ENCODE assay signal across 18 mouse cellular contexts in genomic region chr15:26732366-26732765, GRCm38 (mm10).
"Had no signal": no experiment of that assay in that cellular context is flagged by ENCODE, and none has a peak within 500 bp of the region (broad histone marks: within the 10 kb centered on the region; RNA-seq: fewer than 3 reads in every experiment).

No protein-coding gene starts in this region.

- H3K27ac ChIP-seq: kidney, postnatal 0 days; left cerebral cortex, adult 2 months; liver, embryonic 13.5 days; midbrain, embryonic 12.5 days had no signal

- H3K36me3 ChIP-seq: liver, embryonic 13.5 days; midbrain, embryonic 12.5 days had no signal

- H3K4me2 ChIP-seq: liver, embryonic 13.5 days; midbrain, embryonic 12.5 days had no signal

- H3K4me3 ChIP-seq: layer of hippocampus, adult 2 months; left cerebral cortex, adult 2 months; liver, embryonic 13.5 days; midbrain, embryonic 12.5 days; myocyte had no signal

- DNase-seq: kidney, adult 2 months; kidney, postnatal 25 days; layer of hippocampus, postnatal 36 days; liver, embryonic 13.5 days; lung, adult 2 months; lung, postnatal 14 days; lung, postnatal 4 days; retina, postnatal 1 day; right cerebral cortex, postnatal 25 days; spleen, adult 18-20 months; thymus, adult 18-20 months; thymus, postnatal 36 days had no signal

- H3K27me3 ChIP-seq: liver, embryonic 13.5 days; midbrain, embryonic 12.5 days had no signal

- H3K9me3 ChIP-seq: liver, embryonic 13.5 days; midbrain, embryonic 12.5 days had no signal

- H3K9ac ChIP-seq: liver, embryonic 13.5 days; midbrain, embryonic 12.5 days had no signal

- ATAC-seq: midbrain, embryonic 16.5 days had no signal

- H3K4me1 ChIP-seq: liver, embryonic 13.5 days had no signal
